Mouse (Mus musculus) heart, adult 2 months (tissue): Measurements from ENCODE around the gene Ston1.

Experiments
- CTCF ChIP-seq: fragments of 200-600 bp; IDR thresholded peaks from 2 replicates; pipeline ENCODE4 v1.8.1; 2022; ENCODE audit warnings: antibody characterized with exemption, mild to moderate bottlenecking, moderate library complexity
- EP300 ChIP-seq: fragments of 200-500 bp; IDR thresholded peaks from 2 replicates; pipeline ENCODE4 v1.6.1; 2011; ENCODE audit warnings: low read depth, low read length, control low read depth; ENCODE audit not compliant: insufficient read depth
- POLR2A ChIP-seq: fragments of 200-500 bp; IDR thresholded peaks from 2 replicates; pipeline ENCODE4 v1.6.1; 2011; ENCODE audit warnings: mild to moderate bottlenecking, low read depth, low read length, control low read depth; ENCODE audit not compliant: insufficient read depth

DNA sequence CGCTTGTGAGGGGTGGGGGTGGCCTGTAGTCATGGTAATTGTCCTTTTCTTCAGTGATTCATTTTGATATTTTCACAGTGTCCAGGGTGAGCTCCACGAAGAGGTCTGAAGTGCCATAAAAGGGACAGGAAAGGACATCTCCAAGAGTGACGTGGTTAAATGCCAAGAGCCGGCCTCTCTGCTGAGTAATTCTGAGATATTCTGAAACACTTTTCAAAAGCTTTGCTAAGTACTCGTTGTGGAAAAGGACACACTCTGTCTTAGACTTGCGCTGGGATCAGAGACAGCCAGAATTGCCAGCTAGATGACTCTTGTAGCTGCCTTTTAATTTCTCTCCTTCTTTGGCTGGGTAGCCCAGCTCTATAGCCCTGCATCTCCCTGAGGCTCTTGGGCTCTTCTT lies 61.0 kb downstream of the Ston1 start:
- no peak for TF ChIP-seq POLR2A
- no peak for TF ChIP-seq CTCF
- TF ChIP-seq EP300 = no peak
